Mouse (Mus musculus) brain, embryonic 18.5 days (tissue): ENCODE measurements at regions not wholly inside any gene's neighbourhood (a gene's known extent, or its start where the extent isn't known, plus 50 kb on each side); places are given as distances from the start of the nearest gene placed in this dataset.
A peak's percentile ranks its signal among the peaks of the same experiment; 100 is the strongest.

ENCODE experiments used
- DNase-seq: peaks from one replicate; pipeline ENCODE4 v3.0.0-alpha.2; 2012; ENCODE audit warnings: low read depth, low spot score

DNA sequence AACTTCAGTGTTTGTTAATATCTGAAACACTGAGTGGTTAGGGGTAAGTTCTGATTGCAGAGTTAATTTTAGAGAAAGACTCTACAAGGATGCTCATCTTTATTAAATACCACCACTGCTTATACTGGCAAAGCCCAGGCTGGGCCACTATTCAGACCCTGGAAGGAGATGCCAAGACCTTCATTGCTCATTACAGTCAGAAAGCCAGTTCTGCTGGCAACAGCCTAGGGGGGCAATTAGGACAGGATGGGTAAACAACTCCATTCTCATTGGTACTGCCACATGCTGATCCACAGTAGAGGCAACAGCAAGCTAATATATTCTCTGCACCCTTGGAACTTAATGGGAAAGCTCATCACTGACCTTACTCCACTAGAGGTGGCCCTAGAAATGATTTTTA, 568.5 kb downstream of the Efnb2 start:
- DNase-seq = no peak

- no peak for DNase-seq
Observed at GRCm38 (mm10) chr8:8084652-8085051, 576.4 kb downstream of the Efnb2 start.

GRCm38 (mm10) chr8:8064074-8064473, 597.0 kb downstream of the Efnb2 start:
- no peak for DNase-seq

DNA sequence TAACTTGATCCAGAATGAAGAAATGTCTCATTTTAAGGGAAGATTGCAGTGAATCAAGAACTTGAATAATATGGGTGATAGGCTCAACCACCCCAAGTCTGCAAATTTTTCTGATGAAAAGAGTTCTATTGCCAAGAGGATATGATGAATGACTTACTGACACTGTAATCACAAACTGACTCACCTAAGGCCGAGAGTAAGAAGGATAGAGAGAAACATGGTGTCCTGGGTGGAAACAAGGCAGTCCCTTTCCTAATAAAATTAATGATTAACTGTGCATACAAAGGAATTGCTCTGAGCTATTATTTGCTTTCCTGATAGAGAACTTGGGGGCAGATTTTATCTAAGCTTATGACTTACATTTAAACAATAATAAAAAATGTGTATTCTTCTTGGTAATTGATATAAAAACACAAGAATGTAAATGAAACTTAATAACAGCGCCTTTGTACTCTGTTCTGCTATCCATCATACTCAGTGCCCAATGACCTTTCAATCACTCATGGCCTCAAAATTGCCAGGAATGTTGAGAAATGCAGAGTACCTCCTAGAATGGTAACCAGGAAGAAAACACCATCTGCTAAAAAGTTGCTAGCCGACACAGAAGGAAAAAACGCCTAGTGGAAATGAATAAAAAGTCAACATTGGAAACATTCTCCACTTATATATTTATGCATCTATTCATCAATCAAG, 606.7 kb downstream of the Efnb2 start:
- no peak for DNase-seq

DNA sequence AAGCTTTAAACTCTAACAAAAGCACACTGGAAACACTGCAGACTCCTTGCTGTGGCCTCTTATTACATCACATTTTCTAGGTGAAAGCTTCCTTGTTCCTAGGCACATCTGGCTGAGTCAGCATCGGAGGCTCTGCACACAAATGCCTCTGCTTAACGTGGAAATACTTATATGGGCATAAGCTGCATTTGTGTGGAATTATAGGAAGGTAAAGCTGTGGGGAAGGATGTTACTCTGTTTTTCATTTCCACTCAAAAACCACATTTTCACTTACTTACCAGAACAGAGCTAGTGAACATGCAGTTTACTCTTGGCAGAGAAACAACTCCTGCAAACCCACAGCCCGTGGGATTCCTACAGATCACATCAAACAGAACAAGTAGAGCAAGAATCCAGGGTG, 609.9 kb downstream of the Efnb2 start:
- DNase-seq = no peak

GRCm38 (mm10) chr8:8050778-8051177, 610.3 kb downstream of the Efnb2 start:
- DNase-seq = no peak

DNA sequence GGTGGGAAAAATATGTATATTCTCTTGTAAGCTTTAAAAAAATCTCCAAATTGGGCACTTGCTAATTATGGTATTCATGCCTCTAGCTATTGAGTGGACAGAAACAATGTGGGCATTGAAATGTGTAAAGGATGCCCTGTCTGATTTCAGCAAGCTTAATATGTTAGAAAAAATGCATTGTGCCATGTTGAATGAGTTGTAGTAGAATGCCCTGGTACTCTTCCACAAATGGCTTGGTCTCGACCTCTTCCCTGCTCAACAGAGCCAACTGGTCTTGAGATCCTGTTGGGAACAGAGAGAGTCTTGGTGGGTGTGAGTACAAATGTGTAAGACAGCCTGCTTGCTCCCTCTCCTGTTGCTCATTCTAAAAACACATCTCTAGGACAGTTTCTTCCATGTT, 616.1 kb downstream of the Efnb2 start:
- DNase-seq = no peak

DNA sequence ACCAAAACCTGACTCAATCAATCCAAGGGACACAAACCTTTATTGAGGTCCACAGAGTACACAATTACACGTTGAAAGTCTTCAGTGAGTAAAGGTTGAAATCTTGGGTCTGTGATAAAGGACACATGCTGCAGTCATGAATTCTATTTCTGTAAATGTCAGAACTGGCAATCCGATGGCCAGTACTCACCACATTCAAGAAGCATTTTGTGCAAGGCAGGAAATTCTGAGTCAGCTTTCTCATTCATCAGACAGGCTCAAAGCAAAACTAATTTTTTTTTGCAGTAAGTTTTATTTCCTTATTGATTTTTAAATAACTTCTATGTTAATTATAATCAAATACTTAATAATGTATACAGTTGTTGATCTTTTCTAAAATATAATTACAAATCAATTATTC, 616.7 kb downstream of the Efnb2 start:
- DNase-seq = no peak

DNA sequence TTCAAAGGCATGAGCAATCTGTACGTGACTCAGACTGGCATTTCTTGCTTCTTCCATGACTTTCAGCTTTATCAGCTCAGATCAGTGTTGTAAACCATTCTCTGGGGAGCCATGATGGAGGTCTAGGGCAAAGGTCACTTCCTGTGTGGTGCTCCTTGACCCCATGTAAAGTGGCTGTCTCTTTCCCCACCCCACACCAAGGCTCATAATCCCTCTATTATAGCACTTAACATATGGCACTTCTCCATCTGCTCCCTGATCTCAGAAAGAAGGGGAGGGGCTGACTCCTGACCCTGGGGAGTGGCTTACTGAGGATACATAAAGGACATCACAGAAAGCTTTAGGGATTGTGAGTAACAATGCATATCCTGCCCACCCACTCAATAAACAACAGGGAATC, 623.1 kb downstream of the Efnb2 start:
- DNase-seq = no peak

DNA sequence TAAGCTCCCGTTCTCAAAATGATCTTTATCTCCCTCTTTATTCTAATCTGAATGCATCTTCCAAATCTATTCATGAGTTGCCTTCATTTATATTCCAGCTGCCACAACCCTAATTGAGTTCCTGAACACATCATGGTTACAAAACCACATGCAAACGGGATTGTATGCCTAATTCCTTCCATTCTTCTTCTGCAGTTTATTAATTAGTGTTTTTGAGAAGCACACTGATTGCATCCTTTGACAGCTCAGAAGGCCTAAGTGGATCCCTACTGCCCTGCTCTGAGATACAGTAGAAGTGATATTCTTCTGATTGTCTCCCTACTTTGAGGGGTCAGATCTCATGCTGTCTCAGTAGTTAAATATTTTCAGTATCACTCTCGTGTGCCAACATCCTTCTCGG, 649.9 kb downstream of the Efnb2 start:
- no peak for DNase-seq

DNA sequence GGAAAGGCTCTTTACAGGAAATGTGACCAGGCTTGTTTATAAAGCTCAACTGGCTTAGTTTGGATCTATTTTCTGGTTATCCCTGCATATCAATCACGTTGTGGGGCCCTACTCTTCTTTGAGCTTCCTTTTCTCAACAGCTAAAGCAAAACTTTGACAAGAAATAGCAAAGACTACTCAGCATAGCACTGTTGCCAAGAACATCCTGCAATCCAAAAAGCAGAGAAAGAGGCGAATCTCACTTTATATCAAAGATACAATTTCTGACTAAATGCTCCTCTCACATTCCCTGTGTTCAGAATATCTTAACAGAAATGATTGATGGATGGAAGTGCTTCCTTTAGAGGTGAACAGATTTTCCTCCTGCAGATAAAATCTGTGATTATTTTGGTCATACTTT, 666.1 kb downstream of the Efnb2 start:
- no peak for DNase-seq

- DNase-seq = no peak
Observed at GRCm38 (mm10) chr8:7988820-7989219, 672.2 kb downstream of the Efnb2 start.

- DNase-seq = no peak
Observed at GRCm38 (mm10) chr8:7977020-7977419, 684.0 kb downstream of the Efnb2 start.

- no peak for DNase-seq
Observed at GRCm38 (mm10) chr8:7973791-7974190, 687.3 kb downstream of the Efnb2 start.

DNA sequence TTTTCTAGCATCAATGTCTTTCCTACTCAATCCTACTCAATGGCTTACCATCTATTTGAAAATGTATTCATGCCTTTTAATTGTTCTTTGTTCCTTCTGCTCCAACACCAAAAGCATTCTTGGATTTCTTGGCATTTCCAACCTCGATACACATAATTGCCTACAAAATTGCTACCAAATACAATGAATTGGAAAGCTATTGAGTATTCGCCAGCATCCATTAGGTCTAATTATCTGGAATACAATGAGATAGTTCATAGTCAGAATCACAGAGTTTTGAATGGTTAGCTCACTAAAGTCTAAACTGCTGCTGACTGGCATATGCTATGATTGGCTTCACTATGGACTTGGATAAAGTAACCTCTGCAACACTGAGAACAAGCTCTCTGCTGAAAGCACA, 696.8 kb downstream of the Efnb2 start:
- DNase-seq = no peak

- DNase-seq = no peak
Observed at GRCm38 (mm10) chr8:7956745-7957144, 704.3 kb downstream of the Efnb2 start.

DNA sequence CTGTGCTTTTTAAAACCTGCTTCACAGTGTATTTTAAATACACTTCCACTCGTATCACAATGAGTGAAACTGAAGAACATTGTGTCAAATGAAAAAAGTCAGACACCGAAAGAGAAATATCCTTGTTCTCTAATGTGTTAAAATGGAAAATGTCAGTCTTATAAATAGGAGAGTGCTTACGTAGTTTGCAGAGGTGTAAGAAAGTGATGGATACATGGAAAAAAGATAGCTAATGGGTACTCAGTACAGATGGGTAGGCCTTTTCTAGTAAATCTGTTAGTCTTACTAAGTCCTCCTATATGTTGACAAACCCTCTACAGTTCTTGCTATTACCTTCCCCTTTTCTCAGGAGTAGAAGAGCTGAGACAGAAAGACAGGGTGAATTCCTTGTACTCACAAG, 706.2 kb downstream of the Efnb2 start:
- DNase-seq = no peak

DNA sequence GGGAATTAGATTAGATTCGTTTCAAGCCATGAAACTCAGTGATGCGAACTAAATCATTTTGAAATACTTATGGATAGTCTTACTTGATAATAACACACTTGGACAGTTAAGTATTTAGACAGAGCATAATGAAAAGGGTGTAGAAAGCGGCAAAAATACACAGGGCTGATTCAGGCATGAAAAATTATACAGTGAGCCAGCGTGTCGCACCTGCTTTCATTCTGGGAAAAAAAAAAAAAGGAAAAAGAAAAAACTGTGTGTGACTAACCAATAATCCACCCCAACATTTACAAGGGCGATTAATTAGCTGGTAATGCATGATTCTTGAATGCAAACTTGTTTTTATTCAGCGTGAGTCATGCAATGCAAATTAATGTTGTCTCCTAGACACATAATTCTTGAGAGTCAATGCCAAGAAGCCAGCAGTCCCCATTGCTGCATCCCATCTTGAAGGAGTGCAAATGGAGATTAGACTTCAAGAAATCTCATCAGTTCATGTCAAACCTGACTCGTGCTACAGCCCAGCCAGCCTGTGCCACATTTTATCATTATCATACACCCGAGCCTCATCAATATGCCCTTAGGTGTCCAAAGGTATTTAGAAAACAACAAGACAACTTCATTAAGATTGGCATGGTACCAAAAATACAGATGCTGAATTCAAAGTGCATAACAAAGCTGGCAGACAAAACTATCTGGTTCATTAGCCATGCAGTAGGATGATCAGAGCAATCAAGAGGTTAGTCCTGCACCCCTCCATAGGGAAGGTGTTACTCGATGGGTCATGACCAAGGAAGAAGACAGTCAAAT, 714.9 kb downstream of the Efnb2 start:
- peak; percentile 50 for DNase-seq

DNA sequence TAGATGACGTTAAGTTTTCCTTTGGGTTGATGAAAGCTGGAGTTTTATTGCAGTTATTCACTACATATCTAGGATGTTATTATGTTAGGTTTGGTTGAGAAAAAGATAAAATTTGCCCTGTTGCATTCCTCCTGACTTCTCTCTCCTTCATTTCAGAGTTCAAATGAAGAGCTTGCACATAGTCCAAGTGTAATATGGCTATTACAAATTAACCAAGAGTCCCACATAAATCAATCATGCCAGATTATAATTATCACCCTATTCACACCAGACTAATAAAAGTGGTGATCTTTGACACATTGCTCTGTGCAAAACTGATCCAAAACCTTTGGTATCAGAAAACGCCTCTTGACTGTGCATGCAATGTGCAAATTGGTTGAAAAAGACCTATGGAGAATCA, 724.4 kb downstream of the Efnb2 start:
- no peak for DNase-seq

DNA sequence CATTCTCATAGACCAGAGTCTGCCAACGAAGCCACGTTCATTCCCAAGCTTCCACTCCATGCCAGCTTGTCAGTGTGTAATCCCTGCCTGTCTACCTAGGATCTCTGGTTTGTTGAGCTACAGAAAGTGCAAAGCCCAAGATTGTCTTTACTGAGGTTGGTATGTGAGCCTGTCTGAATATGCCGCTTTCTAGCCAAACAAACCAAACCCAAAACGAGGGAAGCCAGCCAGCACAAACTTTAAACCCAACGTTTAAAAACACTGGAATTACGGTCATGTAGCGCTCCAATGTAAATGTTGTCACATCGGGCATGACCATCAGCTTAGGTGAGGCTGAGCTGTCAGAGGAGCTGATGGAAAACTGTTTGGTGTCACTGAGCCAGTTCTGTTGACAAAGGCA, 741.6 kb downstream of the Efnb2 start:
- DNase-seq = no peak

DNA sequence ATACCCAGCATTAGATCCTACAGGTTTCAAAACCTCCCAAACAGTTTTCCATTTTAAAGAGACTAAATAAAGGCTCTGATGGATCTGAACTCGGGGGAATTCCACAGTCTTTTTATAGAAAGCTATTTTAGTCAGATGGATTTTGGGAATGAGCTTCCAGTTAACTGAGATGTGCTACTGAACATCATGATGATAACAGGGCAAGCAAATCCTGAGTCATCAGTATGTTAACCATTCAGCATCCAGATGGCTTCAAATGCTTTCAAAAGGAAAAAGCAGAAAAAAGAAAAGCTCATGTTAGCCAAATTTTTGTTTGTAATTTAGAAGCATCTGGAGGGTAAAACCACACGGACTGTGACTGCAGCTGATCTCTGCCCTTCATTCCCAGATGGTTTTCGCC, 766.7 kb downstream of the Efnb2 start:
- DNase-seq = no peak

DNA sequence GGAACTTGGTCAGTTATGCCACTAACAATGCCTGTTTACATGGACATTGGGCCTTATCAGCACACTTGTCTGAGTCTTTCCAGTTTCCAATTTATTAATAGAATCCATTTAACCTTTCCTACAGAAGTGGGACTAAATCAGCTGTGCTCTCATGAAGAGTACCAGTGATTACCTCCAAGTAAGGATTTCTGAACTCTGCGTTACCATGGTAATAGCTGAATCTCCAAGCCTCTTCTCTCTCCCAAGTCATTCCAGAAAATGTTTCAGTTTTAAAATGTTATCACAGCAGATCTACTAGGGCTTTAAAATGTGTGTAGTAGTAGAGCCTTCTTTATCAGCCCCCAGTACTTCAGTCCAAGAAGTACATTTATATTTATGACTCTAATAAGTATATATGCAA, 807.9 kb downstream of the Efnb2 start:
- DNase-seq = peak; percentile 32

GRCm38 (mm10) chr8:7850573-7850972, 810.5 kb downstream of the Efnb2 start:
- DNase-seq = no peak
